Mouse (Mus musculus): Measurements from ENCODE around the gene BC030499. TPM values are rescaled to one million over a fixed set of nuclear protein-coding genes. Genes with fewer than 3 reads are reported as not detected.

Gene BC030499
- 0.95 TPM for polyA plus RNA-seq (2015; fragmentation: Illumina TruSeq; extraction: RNeasy Lipid Tissue Mini Kit (QIAGEN cat#74804); ENCODE audit: insufficient read depth, low replicate concordance)

DNA sequence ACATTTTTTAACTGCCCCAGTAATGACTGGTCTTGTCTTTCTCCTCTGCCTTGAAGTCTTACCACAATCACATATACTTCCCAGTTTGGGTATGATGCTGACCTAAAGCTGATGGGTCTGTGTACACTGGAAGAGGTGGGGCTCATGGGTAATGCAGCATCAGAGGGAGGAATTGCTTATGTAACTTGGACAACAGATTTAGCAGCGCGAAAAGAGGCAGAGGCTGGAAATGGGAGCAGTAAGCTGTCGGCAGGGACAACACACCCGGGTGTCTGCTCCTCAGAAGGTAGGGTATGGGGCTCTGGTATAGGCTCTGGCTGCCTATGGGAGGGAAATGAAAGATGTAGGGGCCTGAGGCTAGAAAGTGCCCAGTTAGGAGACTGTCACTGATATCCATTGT is at the start of gene BC030499:
Gene BC030499 (plus strand): TSS at position 188 of the 400 bp plus-strand sequence.

DNA sequence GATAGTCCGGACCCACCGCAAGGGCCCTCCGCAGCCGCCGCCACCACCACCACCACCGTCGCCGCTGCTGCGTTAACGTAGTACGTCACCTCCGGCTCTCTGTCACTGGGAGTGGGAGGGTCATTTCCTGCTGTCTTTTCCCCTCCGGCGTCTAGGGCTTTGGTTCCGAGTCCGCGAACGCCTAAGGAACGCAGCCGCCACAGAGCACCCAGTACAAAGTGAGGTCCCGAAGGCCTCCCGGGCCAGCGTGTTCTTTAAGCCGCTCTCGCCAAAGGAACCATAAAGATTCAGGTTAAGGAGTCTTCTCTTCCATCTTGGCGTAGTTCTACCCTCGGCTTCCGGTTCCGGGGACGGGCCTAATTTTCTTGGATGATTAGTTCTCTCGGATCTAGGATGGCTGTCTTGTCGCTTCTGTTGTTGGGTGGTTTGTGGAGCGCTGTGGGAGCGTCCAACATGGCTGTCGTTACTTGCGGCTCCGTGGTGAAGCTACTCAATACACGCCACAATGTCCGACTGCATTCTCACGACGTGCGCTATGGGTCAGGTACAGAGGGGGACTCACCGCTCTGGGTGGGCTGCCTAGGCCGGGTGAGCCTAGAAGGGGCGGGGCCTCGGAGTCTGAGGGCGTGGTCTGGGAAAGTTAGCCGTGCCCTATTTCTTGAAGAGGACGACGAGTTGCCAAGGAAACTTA is 44.9 kb upstream of the BC030499 start, which contains the start of the genes Sdf2 and Supt6:
Gene Sdf2 (plus strand): TSS at position 120 of the 691 bp plus-strand sequence.
Gene Supt6 (minus strand): TSS at position 361 of the 691 bp plus-strand sequence.

DNA sequence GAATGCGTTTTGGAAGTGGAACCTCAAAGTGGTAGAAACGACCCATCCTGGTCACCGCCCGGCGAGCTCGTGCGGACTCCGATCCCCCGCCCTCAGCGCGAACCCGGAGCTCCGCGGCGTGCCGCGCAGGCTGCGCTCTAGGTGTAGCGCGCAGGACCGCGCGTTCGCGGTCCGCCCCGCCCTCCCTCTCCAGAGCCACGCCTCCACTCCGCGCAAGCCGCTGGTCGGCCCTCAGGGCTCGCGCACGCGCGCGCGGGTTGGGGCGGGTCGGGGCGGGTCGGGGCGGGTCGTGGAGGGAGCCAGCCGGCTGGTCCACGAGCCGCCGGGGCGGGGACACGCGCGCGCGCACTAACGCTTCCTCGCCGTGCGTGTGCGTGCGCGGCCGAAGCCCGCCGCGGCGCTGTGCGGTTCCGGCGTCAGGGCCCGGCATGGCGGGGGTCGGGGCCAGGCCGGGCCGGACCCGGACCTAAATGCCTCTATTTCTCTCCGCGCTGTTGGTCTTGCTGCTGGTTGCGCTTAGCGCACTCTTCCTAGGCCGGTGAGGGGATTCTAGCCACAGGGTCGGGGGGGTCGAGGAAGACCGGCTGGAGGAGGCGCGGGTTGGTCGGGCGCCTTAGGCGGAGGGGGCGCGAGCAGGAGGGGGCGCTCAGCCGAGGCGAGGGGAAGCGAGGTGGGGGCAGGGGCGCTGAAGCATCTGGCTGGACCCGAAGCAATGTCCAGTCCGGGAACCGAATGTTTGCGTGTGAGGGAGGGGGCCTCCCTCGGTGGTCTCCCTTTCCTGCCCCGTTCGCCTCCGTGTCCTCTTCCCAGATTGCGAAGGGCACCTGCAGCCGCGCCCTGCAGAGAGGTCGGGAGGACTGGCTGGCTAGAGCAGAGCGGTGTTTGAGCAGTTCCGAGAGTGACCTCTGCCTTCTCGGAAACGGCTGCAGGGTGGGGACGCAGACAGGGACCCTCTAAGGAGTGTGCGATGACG is 29.0 kb upstream of the BC030499 start, which contains the start of gene 2610507B11Rik:
Gene 2610507B11Rik (plus strand): TSS at position 373 of the 973 bp plus-strand sequence.

DNA sequence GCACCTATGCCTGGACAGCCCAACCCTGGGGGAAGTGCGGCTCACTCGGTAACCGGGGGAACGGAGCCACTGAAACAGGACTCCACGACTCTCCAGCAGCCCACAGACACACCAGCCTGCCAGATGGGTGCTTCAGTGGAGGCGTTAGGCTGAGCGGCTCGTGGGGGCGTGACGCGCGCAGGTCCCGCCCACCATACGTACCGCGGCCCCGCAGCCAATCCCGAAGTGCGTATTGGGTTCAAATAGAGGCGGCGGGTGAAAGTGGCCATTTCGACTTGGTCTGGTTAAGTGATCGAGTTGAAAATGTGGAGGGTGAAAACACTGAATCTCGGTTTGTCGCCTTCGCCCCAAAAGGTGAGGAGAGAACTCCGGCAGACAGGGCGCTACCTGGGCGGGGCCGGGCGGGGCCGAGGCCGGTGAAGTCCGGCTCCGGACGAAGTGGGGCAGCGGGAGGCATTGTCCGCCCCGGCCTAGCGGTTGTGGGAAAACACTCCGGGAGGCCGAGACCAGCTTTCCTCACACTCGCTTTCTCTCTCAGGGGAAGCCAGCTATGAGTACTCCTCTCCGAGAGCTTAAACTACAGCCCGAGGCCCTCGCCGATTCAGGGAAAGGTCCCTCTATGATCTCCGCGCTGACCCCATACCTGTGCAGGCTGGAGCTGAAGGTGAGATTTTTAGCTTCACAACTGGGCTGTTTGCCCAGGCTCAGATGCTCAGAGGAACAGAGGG is 10.9 kb downstream of the BC030499 start, which contains the start of gene Spag5:
Gene Spag5 (plus strand): TSS at position 173 of the 728 bp plus-strand sequence.

DNA sequence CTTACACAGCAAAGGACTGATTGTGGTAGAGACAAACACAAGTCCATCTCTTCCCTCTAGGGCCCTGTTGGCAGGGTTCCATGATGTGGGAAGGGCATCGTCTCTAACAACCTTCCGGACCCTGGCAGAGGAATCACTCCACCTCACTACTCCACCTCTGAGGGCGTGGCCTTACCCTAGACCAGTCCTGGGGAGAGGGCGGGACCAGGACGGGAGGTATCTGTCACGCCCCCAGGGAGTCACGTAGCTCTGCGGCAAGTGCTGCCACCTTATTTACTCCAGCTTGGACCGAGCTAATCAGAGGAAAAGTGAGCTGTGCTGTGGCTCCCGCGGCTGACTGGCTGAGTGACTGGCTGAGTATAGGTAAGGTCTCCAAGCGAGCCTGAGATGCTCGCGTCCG is 32.2 kb downstream of the BC030499 start, which contains the start of gene Aldoc:
Gene Aldoc (plus strand): TSS at position 109 of the 400 bp plus-strand sequence.

DNA sequence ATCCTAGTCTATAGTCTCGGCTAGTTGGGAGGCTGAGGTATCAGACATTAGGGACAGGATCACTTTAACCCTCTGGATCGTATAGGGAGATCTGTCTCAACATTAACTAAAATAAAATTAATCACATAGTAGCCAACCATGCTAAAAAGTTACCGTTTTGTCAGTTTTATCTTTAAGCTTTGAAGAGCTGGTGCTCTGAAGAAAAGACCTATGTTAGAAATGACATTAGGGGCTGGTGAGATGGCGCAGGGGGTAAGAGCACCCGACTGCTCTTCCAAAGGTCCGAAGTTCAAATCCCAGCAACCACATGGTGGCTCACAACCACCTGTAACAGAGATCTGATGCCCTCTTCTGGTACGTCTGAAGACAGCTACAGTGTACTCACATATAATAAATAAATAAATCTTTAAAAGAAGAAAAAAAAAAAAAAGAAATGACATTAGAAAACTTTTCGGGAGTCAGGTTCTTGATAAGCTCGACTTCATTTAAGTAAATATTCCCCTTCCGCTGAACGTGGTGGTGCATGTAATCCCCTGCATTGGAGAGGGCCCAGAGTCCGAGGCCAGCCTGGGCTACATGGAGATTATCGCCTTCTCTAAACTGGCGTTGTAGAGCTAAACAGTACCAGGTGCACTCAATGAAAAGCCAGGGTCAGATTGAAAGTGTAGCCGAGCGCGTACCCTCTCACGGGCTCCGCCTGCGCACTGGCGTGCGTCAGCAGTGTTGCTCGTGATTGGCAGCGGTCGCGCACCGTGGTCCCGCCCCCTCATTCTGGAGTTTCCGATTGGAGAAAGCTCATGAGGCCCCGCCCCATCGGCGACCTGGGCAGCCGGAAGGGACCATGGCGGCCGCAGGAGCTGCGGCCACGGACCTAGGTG is 37.2 kb downstream of the BC030499 start, which contains the start of gene Pigs:
Gene Pigs (plus strand): TSS at position 782 of the 878 bp plus-strand sequence.

DNA sequence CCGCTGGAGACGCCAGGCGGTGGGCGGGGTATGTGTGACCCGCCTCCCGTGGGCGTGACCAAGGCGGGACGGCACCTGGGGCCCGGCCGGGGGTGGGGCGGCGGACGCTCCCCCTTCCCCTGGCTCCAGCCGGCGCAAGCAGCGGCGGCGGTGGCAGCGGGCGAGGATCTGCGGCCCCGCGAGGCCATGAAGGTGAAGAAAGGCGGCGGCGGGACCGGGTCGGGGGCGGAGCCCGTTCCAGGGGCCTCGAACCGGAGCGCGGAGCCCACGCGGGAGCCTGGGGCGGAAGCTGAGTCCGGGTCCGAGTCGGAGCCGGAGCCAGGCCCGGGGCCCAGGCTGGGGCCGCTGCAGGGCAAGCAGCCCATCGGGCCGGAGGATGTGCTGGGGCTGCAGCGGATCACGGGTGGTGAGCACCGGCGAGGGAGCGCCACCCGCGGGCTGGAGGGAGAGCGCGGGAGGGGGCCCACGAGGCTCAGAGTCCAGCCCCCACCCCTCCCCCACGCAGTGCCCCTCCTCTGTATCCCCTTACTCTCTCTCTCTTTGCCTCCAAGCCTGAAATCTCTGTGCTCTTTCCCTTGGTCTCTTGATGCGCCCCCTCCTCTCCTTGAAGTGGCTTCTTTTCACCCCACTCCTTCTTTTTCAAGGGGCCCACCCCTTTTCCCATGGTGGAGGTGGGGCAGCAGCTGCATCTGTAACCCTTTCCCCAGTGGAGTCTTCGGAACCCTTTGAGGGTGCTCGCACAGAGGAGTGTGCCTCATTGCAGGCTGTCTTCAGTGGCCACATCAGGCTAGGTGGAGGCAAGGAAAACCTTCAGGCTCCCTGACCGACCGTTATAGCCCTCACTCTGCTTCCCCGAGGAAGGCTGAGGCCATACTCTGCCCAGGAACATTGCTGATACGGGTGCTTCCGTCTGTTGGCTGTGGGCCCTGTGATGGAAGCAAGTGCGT is 53.0 kb downstream of the BC030499 start, which contains the start of gene Unc119:
Gene Unc119 (plus strand): TSS at position 102 of the 947 bp plus-strand sequence.

Other genes starting within 250 kb of the BC030499 start
- gene Eral1, start 210.5 kb upstream of the BC030499 start, polyA plus RNA-seq (2015; fragmentation: Illumina TruSeq; extraction: RNeasy Lipid Tissue Mini Kit (QIAGEN cat#74804); ENCODE audit: insufficient read depth, low replicate concordance), result 17.6 TPM
- gene Fam222b, start 196.2 kb upstream of the BC030499 start, polyA plus RNA-seq (2015; fragmentation: Illumina TruSeq; extraction: RNeasy Lipid Tissue Mini Kit (QIAGEN cat#74804); ENCODE audit: insufficient read depth, low replicate concordance), result 7.8 TPM
- 3.6 TPM for gene Traf4, start 125.3 kb upstream of the BC030499 start, polyA plus RNA-seq (2015; fragmentation: Illumina TruSeq; extraction: RNeasy Lipid Tissue Mini Kit (QIAGEN cat#74804); ENCODE audit: insufficient read depth, low replicate concordance)
- 16.1 TPM for gene Nek8, start 114.2 kb upstream of the BC030499 start, polyA plus RNA-seq (2015; fragmentation: Illumina TruSeq; extraction: RNeasy Lipid Tissue Mini Kit (QIAGEN cat#74804); ENCODE audit: insufficient read depth, low replicate concordance)
- gene Tlcd1, start 114.1 kb upstream of the BC030499 start, polyA plus RNA-seq (2015; fragmentation: Illumina TruSeq; extraction: RNeasy Lipid Tissue Mini Kit (QIAGEN cat#74804); ENCODE audit: insufficient read depth, low replicate concordance), result 8.4 TPM
- gene Rpl23a, start 107.3 kb upstream of the BC030499 start, polyA plus RNA-seq (2015; fragmentation: Illumina TruSeq; extraction: RNeasy Lipid Tissue Mini Kit (QIAGEN cat#74804); ENCODE audit: insufficient read depth, low replicate concordance), result 3,603 TPM
- 9.5 TPM for gene Rab34, start 102.4 kb upstream of the BC030499 start, polyA plus RNA-seq (2015; fragmentation: Illumina TruSeq; extraction: RNeasy Lipid Tissue Mini Kit (QIAGEN cat#74804); ENCODE audit: insufficient read depth, low replicate concordance)
- gene Proca1, start 97.4 kb upstream of the BC030499 start, polyA plus RNA-seq (2015; fragmentation: Illumina TruSeq; extraction: RNeasy Lipid Tissue Mini Kit (QIAGEN cat#74804); ENCODE audit: insufficient read depth, low replicate concordance), result 4.3 TPM
- 91.3 TPM for gene Sdf2, start 45.1 kb upstream of the BC030499 start, polyA plus RNA-seq (2015; fragmentation: Illumina TruSeq; extraction: RNeasy Lipid Tissue Mini Kit (QIAGEN cat#74804); ENCODE audit: insufficient read depth, low replicate concordance)
- 44.0 TPM for gene Supt6, start 44.9 kb upstream of the BC030499 start, polyA plus RNA-seq (2015; fragmentation: Illumina TruSeq; extraction: RNeasy Lipid Tissue Mini Kit (QIAGEN cat#74804); ENCODE audit: insufficient read depth, low replicate concordance)
- 107 TPM for gene 2610507B11Rik, start 29.1 kb upstream of the BC030499 start, polyA plus RNA-seq (2015; fragmentation: Illumina TruSeq; extraction: RNeasy Lipid Tissue Mini Kit (QIAGEN cat#74804); ENCODE audit: insufficient read depth, low replicate concordance)
- gene Spag5, start 10.7 kb downstream of the BC030499 start, polyA plus RNA-seq (2015; fragmentation: Illumina TruSeq; extraction: RNeasy Lipid Tissue Mini Kit (QIAGEN cat#74804); ENCODE audit: insufficient read depth, low replicate concordance), result 12.5 TPM
- gene Aldoc, start 32.1 kb downstream of the BC030499 start, polyA plus RNA-seq (2015; fragmentation: Illumina TruSeq; extraction: RNeasy Lipid Tissue Mini Kit (QIAGEN cat#74804); ENCODE audit: insufficient read depth, low replicate concordance), result 4.3 TPM
- gene Pigs, start 37.6 kb downstream of the BC030499 start, polyA plus RNA-seq (2015; fragmentation: Illumina TruSeq; extraction: RNeasy Lipid Tissue Mini Kit (QIAGEN cat#74804); ENCODE audit: insufficient read depth, low replicate concordance), result 24.8 TPM
- 35.6 TPM for gene Unc119, start 52.6 kb downstream of the BC030499 start, polyA plus RNA-seq (2015; fragmentation: Illumina TruSeq; extraction: RNeasy Lipid Tissue Mini Kit (QIAGEN cat#74804); ENCODE audit: insufficient read depth, low replicate concordance)
- gene Foxn1, start 95.7 kb downstream of the BC030499 start, polyA plus RNA-seq (2015; fragmentation: Illumina TruSeq; extraction: RNeasy Lipid Tissue Mini Kit (QIAGEN cat#74804); ENCODE audit: insufficient read depth, low replicate concordance), result not detected
- 0.10 TPM for gene Slc13a2, start 131.4 kb downstream of the BC030499 start, polyA plus RNA-seq (2015; fragmentation: Illumina TruSeq; extraction: RNeasy Lipid Tissue Mini Kit (QIAGEN cat#74804); ENCODE audit: insufficient read depth, low replicate concordance)
- gene Slc46a1, start 174.9 kb downstream of the BC030499 start, polyA plus RNA-seq (2015; fragmentation: Illumina TruSeq; extraction: RNeasy Lipid Tissue Mini Kit (QIAGEN cat#74804); ENCODE audit: insufficient read depth, low replicate concordance), result 0.91 TPM
- 0.37 TPM for gene Sarm1, start 206.9 kb downstream of the BC030499 start, polyA plus RNA-seq (2015; fragmentation: Illumina TruSeq; extraction: RNeasy Lipid Tissue Mini Kit (QIAGEN cat#74804); ENCODE audit: insufficient read depth, low replicate concordance)
- not detected for gene Vtn, start 208.2 kb downstream of the BC030499 start, polyA plus RNA-seq (2015; fragmentation: Illumina TruSeq; extraction: RNeasy Lipid Tissue Mini Kit (QIAGEN cat#74804); ENCODE audit: insufficient read depth, low replicate concordance)
- not detected for gene Sebox, start 212.6 kb downstream of the BC030499 start, polyA plus RNA-seq (2015; fragmentation: Illumina TruSeq; extraction: RNeasy Lipid Tissue Mini Kit (QIAGEN cat#74804); ENCODE audit: insufficient read depth, low replicate concordance)
- 41.9 TPM for gene Tmem199, start 221.3 kb downstream of the BC030499 start, polyA plus RNA-seq (2015; fragmentation: Illumina TruSeq; extraction: RNeasy Lipid Tissue Mini Kit (QIAGEN cat#74804); ENCODE audit: insufficient read depth, low replicate concordance)
- gene Poldip2, start 221.4 kb downstream of the BC030499 start, polyA plus RNA-seq (2015; fragmentation: Illumina TruSeq; extraction: RNeasy Lipid Tissue Mini Kit (QIAGEN cat#74804); ENCODE audit: insufficient read depth, low replicate concordance), result 32.6 TPM
- 27.4 TPM for gene Tnfaip1, start 245.5 kb downstream of the BC030499 start, polyA plus RNA-seq (2015; fragmentation: Illumina TruSeq; extraction: RNeasy Lipid Tissue Mini Kit (QIAGEN cat#74804); ENCODE audit: insufficient read depth, low replicate concordance)
- 58.4 TPM for gene Ift20, start 245.5 kb downstream of the BC030499 start, polyA plus RNA-seq (2015; fragmentation: Illumina TruSeq; extraction: RNeasy Lipid Tissue Mini Kit (QIAGEN cat#74804); ENCODE audit: insufficient read depth, low replicate concordance)

All from spleen, adult 10 weeks (tissue).